Mouse (Mus musculus): ENCODE measurements around the gene Dglucy. TPM values are rescaled to one million over a fixed set of nuclear protein-coding genes. Genes with fewer than 3 reads are reported as not detected.

Dglucy gene
- polyA plus RNA-seq, 1 experiment from 2014 or later, result 3.0 TPM

GRCm38 (mm10) chr12:100816906-100817305, 38.0 kb downstream of the Dglucy start:
- H3K4me1 ChIP-seq, result no peaks in the 10 kb centered on the region
- no peak overlapping the region for H3K4me2 ChIP-seq
- ATAC-seq (replicated peaks; ENCODE audit: low FRiP score), result no peak
- no peak overlapping the region for H3K4me3 ChIP-seq (replicated peaks)
- no peaks in the 10 kb centered on the region for H3K36me3 ChIP-seq
- no peak overlapping the region for H3K27ac ChIP-seq
- 94% methylated on average over 5 of the region's 5 CpGs for WGBS
- H3K9ac ChIP-seq, result no peak overlapping the region
- H3K9me3 ChIP-seq (replicated peaks), result no peaks in the 10 kb centered on the region
- H3K27me3 ChIP-seq, result no peaks in the 10 kb centered on the region

GRCm38 (mm10) chr12:100819965-100820364, 41.1 kb downstream of the Dglucy start:
- H3K9me3 ChIP-seq (replicated peaks), result no peaks in the 10 kb centered on the region
- ATAC-seq (replicated peaks; ENCODE audit: low FRiP score), result no peak
- H3K27me3 ChIP-seq, result no peaks in the 10 kb centered on the region
- no peaks in the 10 kb centered on the region for H3K4me1 ChIP-seq
- H3K27ac ChIP-seq, result no peak overlapping the region
- no peak overlapping the region for H3K4me2 ChIP-seq
- no peak overlapping the region for H3K4me3 ChIP-seq (replicated peaks)
- H3K36me3 ChIP-seq, result no peaks in the 10 kb centered on the region
- no peak overlapping the region for H3K9ac ChIP-seq

GRCm38 (mm10) chr12:100831021-100831420, 52.2 kb downstream of the Dglucy start:
- WGBS, result 78% methylated on average over 2 of the region's 2 CpGs
- Histone ChIP-seq H3K27me3 (no peaks in the 10 kb centered on the region), H3K36me3 (no peaks in the 10 kb centered on the region), H3K9ac (no peak overlapping the region), H3K27ac (no peak overlapping the region), H3K4me3 (replicated peaks) (no peak overlapping the region), H3K4me1 (no peaks in the 10 kb centered on the region), H3K4me2 (no peak overlapping the region), H3K9me3 (replicated peaks) (no peaks in the 10 kb centered on the region)
- ATAC-seq (replicated peaks; ENCODE audit: low FRiP score), result no peak

GRCm38 (mm10) chr12:100831629-100832325, 52.9 kb downstream of the Dglucy start:
- Histone ChIP-seq H3K27me3 (no peaks in the 10 kb centered on the region), H3K36me3 (no peaks in the 10 kb centered on the region), H3K9me3 (replicated peaks) (no peaks in the 10 kb centered on the region), H3K27ac (no peak overlapping the region), H3K4me1 (no peaks in the 10 kb centered on the region), H3K4me3 (replicated peaks) (no peak overlapping the region), H3K4me2 (no peak overlapping the region), H3K9ac (no peak overlapping the region)
- 49% methylated on average over 8 of the region's 8 CpGs for WGBS
- ATAC-seq (replicated peaks; ENCODE audit: low FRiP score), result no peak

GRCm38 (mm10) chr12:100837208-100837607, 58.4 kb downstream of the Dglucy start:
- Histone ChIP-seq H3K9ac (no peak overlapping the region), H3K27ac (no peak overlapping the region), H3K9me3 (replicated peaks) (no peaks in the 10 kb centered on the region), H3K4me1 (no peaks in the 10 kb centered on the region), H3K4me3 (replicated peaks) (no peak overlapping the region), H3K4me2 (no peak overlapping the region), H3K27me3 (no peaks in the 10 kb centered on the region), H3K36me3 (no peaks in the 10 kb centered on the region)
- WGBS, result 59% methylated on average over 3 of the region's 3 CpGs
- ATAC-seq (replicated peaks; ENCODE audit: low FRiP score), result no peak

GRCm38 (mm10) chr12:100839079-100839600, 60.3 kb downstream of the Dglucy start:
- Histone ChIP-seq H3K4me2 (no peak overlapping the region), H3K9me3 (replicated peaks) (no peaks in the 10 kb centered on the region), H3K36me3 (no peaks in the 10 kb centered on the region), H3K27ac (no peak overlapping the region), H3K9ac (no peak overlapping the region), H3K27me3 (no peaks in the 10 kb centered on the region), H3K4me3 (replicated peaks) (no peak overlapping the region), H3K4me1 (no peaks in the 10 kb centered on the region)
- no peak for ATAC-seq (replicated peaks; ENCODE audit: low FRiP score)
- 40% methylated on average over 8 of the region's 8 CpGs for WGBS

- H3K4me1 ChIP-seq, result no peaks in the 10 kb centered on the region
- no peak for ATAC-seq (replicated peaks; ENCODE audit: low FRiP score)
- no peak overlapping the region for H3K27ac ChIP-seq
- no peaks in the 10 kb centered on the region for H3K9me3 ChIP-seq (replicated peaks)
- WGBS, result 75% methylated on average over 6 of the region's 6 CpGs
- H3K27me3 ChIP-seq, result no peaks in the 10 kb centered on the region
- no peak overlapping the region for H3K4me3 ChIP-seq (replicated peaks)
- no peaks in the 10 kb centered on the region for H3K36me3 ChIP-seq
- H3K4me2 ChIP-seq, result no peak overlapping the region
- H3K9ac ChIP-seq, result no peak overlapping the region
Measured at GRCm38 (mm10) chr12:100839926-100840325, 61.1 kb downstream of the Dglucy start.

- WGBS, result 17% methylated on average over 3 of the region's 3 CpGs
- Histone ChIP-seq H3K27ac (no peak overlapping the region), H3K36me3 (no peaks in the 10 kb centered on the region), H3K4me2 (no peak overlapping the region), H3K4me1 (no peaks in the 10 kb centered on the region), H3K4me3 (replicated peaks) (no peak overlapping the region), H3K27me3 (no peaks in the 10 kb centered on the region), H3K9ac (no peak overlapping the region), H3K9me3 (replicated peaks) (no peaks in the 10 kb centered on the region)
- peak; percentile 63; the same call in 1 of the 2 replicates for ATAC-seq (replicated peaks; ENCODE audit: low FRiP score)
Measured at GRCm38 (mm10) chr12:100841211-100841792, 62.4 kb downstream of the Dglucy start.

GRCm38 (mm10) chr12:100843171-100843570, 64.3 kb downstream of the Dglucy start:
- H3K4me3 ChIP-seq (replicated peaks), result no peak overlapping the region
- no peak for ATAC-seq (replicated peaks; ENCODE audit: low FRiP score)

GRCm38 (mm10) chr12:100844546-100844945, 65.7 kb downstream of the Dglucy start:
- Histone ChIP-seq H3K36me3 (no peaks in the 10 kb centered on the region), H3K9ac (no peak overlapping the region), H3K27ac (no peak overlapping the region), H3K4me1 (peaks cover 8% of the 10 kb centered on the region; the same call in 1 of the 2 replicates), H3K4me3 (replicated peaks) (no peak overlapping the region), H3K27me3 (no peaks in the 10 kb centered on the region), H3K4me2 (no peak overlapping the region), H3K9me3 (replicated peaks) (no peaks in the 10 kb centered on the region)
- ATAC-seq (replicated peaks; ENCODE audit: low FRiP score), result no peak
- 84% methylated on average over 7 of the region's 7 CpGs for WGBS

More at GRCm38 (mm10) chr12:100843171-100843570, 64.3 kb downstream of the Dglucy start:
- 85% methylated on average over 4 of the region's 4 CpGs for WGBS
- Histone ChIP-seq H3K4me1 (peaks cover 8% of the 10 kb centered on the region; the same call in 1 of the 2 replicates), H3K4me2 (no peak overlapping the region), H3K27ac (no peak overlapping the region), H3K9me3 (replicated peaks) (no peaks in the 10 kb centered on the region), H3K9ac (no peak overlapping the region), H3K36me3 (no peaks in the 10 kb centered on the region), H3K27me3 (no peaks in the 10 kb centered on the region)

- H3K27ac ChIP-seq, result no peak overlapping the region
- no peak overlapping the region for H3K4me2 ChIP-seq
- H3K36me3 ChIP-seq, result no peaks in the 10 kb centered on the region
- ATAC-seq (replicated peaks; ENCODE audit: low FRiP score), result no peak
- WGBS, result 35% methylated on average over 2 of the region's 2 CpGs
- peaks cover 8% of the 10 kb centered on the region; the same call in 1 of the 2 replicates for H3K4me1 ChIP-seq
- H3K9me3 ChIP-seq (replicated peaks), result no peaks in the 10 kb centered on the region
- no peaks in the 10 kb centered on the region for H3K27me3 ChIP-seq
- H3K9ac ChIP-seq, result no peak overlapping the region
- no peak overlapping the region for H3K4me3 ChIP-seq (replicated peaks)
Measured at GRCm38 (mm10) chr12:100845829-100846228, 67.0 kb downstream of the Dglucy start.

- H3K36me3 ChIP-seq, result no peaks in the 10 kb centered on the region
- no peak overlapping the region for H3K9ac ChIP-seq
- no peak overlapping the region for H3K4me3 ChIP-seq (replicated peaks)
- H3K9me3 ChIP-seq (replicated peaks), result no peaks in the 10 kb centered on the region
- peaks cover 8% of the 10 kb centered on the region; the same call in 1 of the 2 replicates for H3K4me1 ChIP-seq
- no peak overlapping the region for H3K27ac ChIP-seq
- ATAC-seq (replicated peaks; ENCODE audit: low FRiP score), result no peak
- no peaks in the 10 kb centered on the region for H3K27me3 ChIP-seq
- WGBS, result 23% methylated on average over 1 of the region's 1 CpGs
- H3K4me2 ChIP-seq, result no peak overlapping the region
Measured at GRCm38 (mm10) chr12:100846566-100846965, 67.7 kb downstream of the Dglucy start.

All from kidney, embryonic 15.5 days (tissue).